Mouse (Mus musculus) kidney, embryonic 14.5 days (tissue): ENCODE measurements around the gene Pno1. TPM values are rescaled to one million over a fixed set of nuclear protein-coding genes. Genes with fewer than 3 reads are reported as not detected.
"Not testable (repeated sequence)": the region's sequence is repeated elsewhere in the genome, so short reads cannot be mapped to it uniquely, and the experiment has no call there.

ENCODE experiments used
- ATAC-seq: fragments of 200-750 bp; cut with Nextera tagmentation; 2 replicates; pipeline ENCODE4 v1.8.0; 2017; ENCODE audit warnings: moderate number of reproducible peaks, mild to moderate bottlenecking, moderate TSS enrichment, moderate library complexity; ENCODE audit not compliant: low FRiP score, low TSS enrichment
- H3K27ac ChIP-seq: fragments of 300-500 bp; sonication (generic); 2 replicates; pipeline ENCODE4 v1.5.1; 2014; ENCODE audit warnings: low read depth, mild to moderate bottlenecking, low read length, moderate library complexity, mixed read lengths
- H3K27me3 ChIP-seq: fragments of 300-500 bp; sonication (generic); 2 replicates; pipeline ENCODE4 v1.6.1; 2014; ENCODE audit warnings: mild to moderate bottlenecking, low read length; ENCODE audit not compliant: control insufficient read depth, insufficient read depth
- H3K36me3 ChIP-seq: fragments of 300-500 bp; sonication (generic); 2 replicates; pipeline ENCODE4 v1.6.1; 2014; ENCODE audit warnings: low read length, mixed read lengths; ENCODE audit not compliant: control insufficient read depth, insufficient read depth
- H3K4me1 ChIP-seq: fragments of 300-500 bp; sonication (generic); 2 replicates; pipeline ENCODE4 v1.6.1; 2014; ENCODE audit warnings: low read length, mixed read lengths; ENCODE audit not compliant: control insufficient read depth, insufficient read depth
- H3K4me2 ChIP-seq: fragments of 300-500 bp; sonication (generic); replicated peaks from 2 replicates; pipeline ENCODE4 v1.6.1; 2014; ENCODE audit warnings: low read depth, mild to moderate bottlenecking, low read length
- H3K4me3 ChIP-seq: fragments of 300-500 bp; sonication (generic); 2 replicates; pipeline ENCODE4 v1.5.1; 2014; ENCODE audit warnings: mild to moderate bottlenecking, low read length
- H3K9ac ChIP-seq: fragments of 300-500 bp; sonication (generic); 2 replicates; pipeline ENCODE4 v1.6.1; 2014; ENCODE audit warnings: low read depth, mild to moderate bottlenecking, low read length, moderate library complexity
- H3K9me3 ChIP-seq: fragments of 300-500 bp; sonication (generic); 2 replicates; pipeline ENCODE4 v1.6.1; 2016; ENCODE audit warnings: low read length; ENCODE audit not compliant: control insufficient read depth
- WGBS: fragments of 180-500 bp; shearing (Covaris S2); extraction: QIAGEN DNeasy Blood & Tissue Kit; methylation state at CpG from one replicate; pipeline ENCODE4 v1.1.7; 2014; 5-methylcytosine and 5-hydroxymethylcytosine counted together
- polyA plus RNA-seq: library from polyadenylated mRNA; unstranded; fragments of >200 nt; fragmentation: Nextera tagmentation; extraction: Ambion mirVana; gene quantifications from 2 replicates; pipeline ENCODE4 v1.2.1, GENCODE M21; 2014

Pno1 gene
- polyA plus RNA-seq, result 93.0 and 103 TPM in 2 replicates

DNA sequence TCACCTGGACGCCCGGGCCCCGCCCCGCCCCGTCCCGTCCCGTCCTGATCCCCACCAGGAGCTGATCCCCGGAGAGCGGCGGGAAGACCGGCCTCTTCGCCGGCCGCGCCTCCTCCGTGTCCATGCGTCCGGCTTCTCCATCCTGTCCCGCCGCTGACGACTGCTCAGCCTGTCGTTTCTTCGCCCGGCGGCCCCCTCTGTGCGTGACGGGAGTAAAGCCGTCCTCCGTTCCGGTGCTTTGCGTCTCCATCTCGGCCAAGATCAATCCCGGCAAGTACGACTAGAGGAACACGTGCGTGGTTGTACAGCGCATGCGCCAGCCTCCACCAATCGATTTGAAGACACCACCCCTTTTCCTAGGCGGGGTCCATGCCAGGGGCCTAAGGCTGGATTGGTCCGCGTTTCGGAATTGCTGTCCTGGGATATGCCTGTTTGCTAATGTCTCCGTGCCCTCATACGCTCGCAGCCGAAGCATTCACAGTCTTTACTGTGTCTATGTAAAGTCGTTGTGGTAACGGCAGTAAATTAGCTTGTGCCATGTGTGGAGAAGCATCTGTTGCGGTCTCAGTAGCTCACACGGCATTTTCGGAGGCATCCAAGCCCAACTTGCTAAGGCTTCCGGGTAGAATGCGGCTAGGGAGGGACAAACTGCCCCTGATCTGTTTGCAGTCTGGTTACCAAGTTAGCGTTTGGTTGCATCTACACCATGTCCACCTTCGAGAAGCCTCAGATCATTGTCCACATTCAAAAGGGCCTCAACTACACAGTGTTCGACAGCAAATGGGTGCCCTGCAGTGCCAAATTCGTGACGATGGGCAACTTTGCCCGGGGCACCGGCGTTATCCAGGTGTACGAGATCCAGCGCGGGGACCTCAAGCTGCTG is at the start of gene Pno1:
Gene Pno1, minus strand, starts transcription at position 311 of the 883 bp plus-strand sequence.
- WGBS, result under 1% methylated on average over 65 of the region's 65 CpGs
- peak within 1 kb of the TSS; percentile 68 for H3K4me3 ChIP-seq
- H3K36me3 ChIP-seq, result peaks cover 23% of the 10 kb centered on the region
- peak within 1 kb of the TSS; percentile 84 for H3K9ac ChIP-seq
- 0 out of 2 replicates have a peak, but pooled peaks cover 9% of the 10 kb centered on the region for H3K4me1 ChIP-seq
- ATAC-seq, result peak; percentile 99
- no peaks in the 10 kb centered on the region for H3K27me3 ChIP-seq
- H3K4me2 ChIP-seq, result peak within 1 kb of the TSS; percentile 62
- no peaks in the 10 kb centered on the region for H3K9me3 ChIP-seq
- H3K27ac ChIP-seq, result peak within 1 kb of the TSS; percentile 66; the same call in 1 of the 2 replicates

DNA sequence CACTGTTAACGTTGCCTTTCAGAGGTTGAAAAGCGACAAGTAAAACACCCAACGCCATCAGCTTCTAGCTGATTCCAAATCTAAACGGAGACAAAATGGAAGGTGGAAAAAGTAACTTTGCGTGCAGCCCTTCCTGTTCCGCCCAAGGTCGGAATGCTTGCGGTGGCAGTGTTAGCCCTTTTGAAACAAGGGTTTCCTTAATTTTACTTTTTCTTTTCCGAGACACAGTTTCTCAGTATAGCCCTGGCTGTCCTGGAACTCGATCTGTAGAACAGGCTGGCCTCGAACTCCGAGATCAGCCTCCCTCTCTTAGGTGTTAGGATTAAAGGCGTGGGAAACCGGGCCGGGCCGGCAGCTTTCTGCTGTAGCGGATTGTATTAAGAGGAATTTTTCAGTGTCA is 46.5 kb upstream of the Pno1 start:
- WGBS, result 1% methylated on average over 17 of the region's 17 CpGs
- no peaks in the 10 kb centered on the region for H3K27me3 ChIP-seq
- no peaks in the 10 kb centered on the region for H3K9me3 ChIP-seq
- H3K4me1 ChIP-seq, result peaks cover 7% of the 10 kb centered on the region; the same call in 1 of the 2 replicates
- H3K9ac ChIP-seq, result peak overlapping the region; percentile 91
- no peaks in the 10 kb centered on the region for H3K36me3 ChIP-seq
- H3K4me3 ChIP-seq, result peak overlapping the region; percentile 77
- peak overlapping the region; percentile 82 for H3K27ac ChIP-seq
- H3K4me2 ChIP-seq, result peak overlapping the region; percentile 54
- peak; percentile 37; the same call in 1 of the 2 replicates for ATAC-seq

DNA sequence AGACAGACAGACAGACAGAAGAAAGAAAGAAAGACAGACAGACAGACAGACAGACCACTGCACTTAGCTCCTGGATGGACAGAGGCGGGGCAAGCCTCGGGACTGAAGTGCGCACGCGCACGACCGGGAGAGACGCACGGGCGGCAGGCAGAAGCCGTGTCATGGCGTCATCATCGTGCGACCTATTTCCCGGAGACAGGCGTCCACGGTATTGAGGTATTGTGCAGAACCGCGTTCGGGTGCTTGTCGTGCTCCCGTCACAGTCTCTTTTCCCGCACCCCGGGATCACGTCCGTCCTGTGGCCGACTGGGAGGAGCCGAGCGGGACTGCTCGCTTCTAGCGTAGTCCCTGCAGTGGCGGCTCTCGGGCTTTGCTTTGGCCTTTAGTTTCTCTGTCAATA is 46.1 kb upstream of the Pno1 start, which contains the start of gene C1d:
Gene C1d, plus strand, starts transcription at position 137 of the 400 bp plus-strand sequence.
- Histone ChIP-seq H3K4me2 (peak within 1 kb of the TSS; percentile 54), H3K36me3 (no peaks in the 10 kb centered on the region), H3K4me1 (peaks cover 7% of the 10 kb centered on the region; the same call in 1 of the 2 replicates), H3K9me3 (no peaks in the 10 kb centered on the region), H3K9ac (peak within 1 kb of the TSS; percentile 91), H3K27ac (peak within 1 kb of the TSS; percentile 82), H3K4me3 (peak within 1 kb of the TSS; percentile 77), H3K27me3 (no peaks in the 10 kb centered on the region)
- ATAC-seq, result peak; percentile 94
- under 1% methylated on average over 33 of the region's 33 CpGs for WGBS

DNA sequence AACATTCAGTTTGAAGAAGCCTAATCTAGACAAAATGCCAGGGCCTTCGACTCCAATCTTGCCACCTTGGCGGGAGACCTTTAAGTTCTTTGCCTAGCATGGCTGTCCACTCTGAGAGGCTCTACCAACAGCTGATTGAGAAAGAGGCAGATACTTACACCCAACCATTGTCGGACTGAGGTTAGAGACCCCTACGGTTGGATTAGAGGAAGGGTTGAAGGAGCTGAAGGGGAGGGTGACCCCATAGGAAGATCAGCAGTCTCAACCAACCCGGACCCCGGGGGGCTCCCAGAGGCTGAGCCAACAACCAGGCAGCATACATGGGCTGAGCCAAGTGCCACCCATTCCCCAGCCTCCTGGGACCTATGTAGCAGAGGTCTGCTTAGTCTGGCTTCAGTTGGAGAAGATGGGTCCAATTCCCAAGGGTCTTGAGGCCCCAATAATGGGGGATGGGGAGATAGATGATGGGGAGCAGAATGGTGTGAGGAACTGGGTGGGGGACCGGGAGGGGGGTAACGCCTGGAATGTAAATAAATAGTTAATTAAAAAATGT is 45.5 kb upstream of the Pno1 start:
- peak overlapping the region; percentile 91 for H3K9ac ChIP-seq
- peak overlapping the region; percentile 77 for H3K4me3 ChIP-seq
- peak; percentile 72 for ATAC-seq
- H3K27ac ChIP-seq, result no peak overlapping the region
- H3K36me3 ChIP-seq, result no peaks in the 10 kb centered on the region
- 58% methylated on average over 8 of the region's 8 CpGs for WGBS
- no peaks in the 10 kb centered on the region for H3K27me3 ChIP-seq
- peaks cover 7% of the 10 kb centered on the region; the same call in 1 of the 2 replicates for H3K4me1 ChIP-seq
- H3K4me2 ChIP-seq, result peak overlapping the region; percentile 54
- H3K9me3 ChIP-seq, result no peaks in the 10 kb centered on the region

DNA sequence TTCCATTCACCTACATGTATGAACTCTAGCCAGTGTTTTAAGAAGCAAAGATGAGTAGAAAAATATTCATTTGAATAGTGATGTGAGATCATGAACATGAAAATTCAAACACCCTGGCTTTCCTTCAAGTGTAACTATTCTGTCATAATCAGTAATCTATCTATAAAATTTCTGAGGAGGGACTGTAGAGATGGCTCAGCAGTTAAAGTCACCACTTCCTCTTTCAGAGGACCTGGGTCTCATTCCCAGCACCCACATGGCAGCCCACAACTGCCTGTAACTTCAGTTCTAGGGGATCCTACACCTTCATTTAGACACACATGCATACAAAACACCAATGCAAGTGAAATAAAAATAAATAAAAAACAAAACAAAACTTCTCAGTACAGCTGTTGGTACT is 37.3 kb upstream of the Pno1 start:
- ATAC-seq, result no peak

DNA sequence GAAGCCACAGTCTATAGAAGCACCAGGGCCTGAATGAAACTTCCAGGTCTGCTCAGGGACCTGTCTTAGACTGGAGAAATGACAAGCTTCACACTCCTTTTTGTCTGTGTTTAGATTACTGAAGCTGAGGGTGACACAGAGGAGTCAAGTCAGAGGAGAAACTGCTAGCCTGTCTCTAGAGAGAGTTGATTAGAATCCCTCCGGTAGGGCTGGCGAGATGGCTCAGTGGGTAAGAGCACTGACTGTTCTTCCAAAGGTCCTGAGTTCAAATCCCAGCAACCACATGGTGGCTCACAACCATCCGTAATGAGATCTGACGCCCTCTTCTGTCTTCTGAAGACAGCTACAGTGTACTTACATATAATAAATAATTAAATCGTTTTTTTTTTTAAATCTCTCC is 27.2 kb upstream of the Pno1 start:
- H3K4me1 ChIP-seq, H3K27ac ChIP-seq, H3K4me2 ChIP-seq, H3K4me3 ChIP-seq, ATAC-seq, H3K36me3 ChIP-seq, H3K27me3 ChIP-seq, H3K9ac ChIP-seq, H3K9me3 ChIP-seq: not testable (repeated sequence)
- 90% methylated on average over 5 of the region's 5 CpGs for WGBS

More for the DNA sequence above, 37.3 kb upstream of the Pno1 start:
- H3K9ac ChIP-seq, result no peak overlapping the region
- no peaks in the 10 kb centered on the region for H3K27me3 ChIP-seq
- H3K27ac ChIP-seq, result no peak overlapping the region
- no peak overlapping the region for H3K4me2 ChIP-seq
- H3K4me1 ChIP-seq, result no peaks in the 10 kb centered on the region
- H3K4me3 ChIP-seq, result no peak overlapping the region
- no peaks in the 10 kb centered on the region for H3K36me3 ChIP-seq
- no peaks in the 10 kb centered on the region for H3K9me3 ChIP-seq

DNA sequence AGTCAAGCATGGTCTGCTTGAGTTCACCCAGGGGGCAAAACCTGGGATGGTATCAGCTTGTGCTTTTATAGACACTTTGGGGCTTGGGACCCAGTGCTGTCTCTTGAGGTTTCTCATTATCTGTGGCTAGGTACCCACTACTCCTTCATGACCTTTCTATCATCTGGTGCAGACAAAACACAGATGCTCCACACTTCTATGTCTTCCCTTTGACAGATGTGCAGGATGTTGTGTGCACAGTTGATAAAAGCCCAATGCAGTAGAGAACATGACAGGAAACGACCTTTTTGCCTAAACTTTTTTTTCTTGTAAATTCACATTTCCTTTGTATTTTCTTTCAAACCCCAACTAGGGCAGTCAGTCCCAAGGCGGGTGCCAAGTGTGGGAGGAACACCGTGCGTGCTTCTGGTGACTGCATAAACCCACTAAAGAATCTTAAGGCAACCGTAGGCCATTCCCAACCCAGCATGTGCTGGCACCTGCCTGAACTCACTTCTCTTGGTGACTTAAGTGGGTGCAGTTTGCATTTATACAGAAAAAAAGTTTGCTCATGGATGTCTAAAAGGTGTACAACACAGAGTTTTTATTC is 25.2 kb upstream of the Pno1 start:
- Histone ChIP-seq H3K4me2 (no peak overlapping the region), H3K27ac (no peak overlapping the region), H3K4me1 (no peaks in the 10 kb centered on the region), H3K27me3 (no peaks in the 10 kb centered on the region), H3K36me3 (peaks cover 13% of the 10 kb centered on the region; the same call in 1 of the 2 replicates), H3K9me3 (no peaks in the 10 kb centered on the region), H3K4me3 (no peak overlapping the region), H3K9ac (no peak overlapping the region)
- WGBS, result 78% methylated on average over 5 of the region's 5 CpGs
- ATAC-seq, result no peak

DNA sequence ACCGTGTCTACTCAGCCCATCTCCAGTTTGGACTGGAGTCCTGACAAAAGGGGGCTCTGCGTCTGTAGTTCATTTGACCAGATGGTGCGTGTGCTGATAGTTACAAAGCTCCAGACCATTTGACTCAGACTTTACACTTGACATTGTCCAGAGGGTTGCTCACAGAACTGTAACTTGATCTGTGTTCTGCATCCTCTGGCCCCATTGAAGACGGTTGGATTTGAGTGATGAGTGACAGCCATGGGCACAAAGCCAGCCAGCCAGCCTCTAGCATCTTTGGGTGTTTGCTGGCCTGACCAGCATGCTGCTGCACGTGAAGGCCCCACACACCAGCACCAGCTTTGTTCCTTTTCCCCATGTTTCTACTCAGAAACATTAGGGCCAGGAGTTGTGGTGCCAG is 21.4 kb upstream of the Pno1 start:
- 79% methylated on average over 5 of the region's 5 CpGs for WGBS
- Histone ChIP-seq H3K27ac (no peak overlapping the region), H3K27me3 (no peaks in the 10 kb centered on the region), H3K36me3 (peaks cover 22% of the 10 kb centered on the region), H3K9ac (no peak overlapping the region), H3K4me3 (no peak overlapping the region), H3K4me1 (no peaks in the 10 kb centered on the region), H3K9me3 (no peaks in the 10 kb centered on the region), H3K4me2 (no peak overlapping the region)
- no peak for ATAC-seq
